Mouse (Mus musculus) cortical plate, adult 2 months (tissue): ENCODE measurements around the gene Twnk.

Source experiments
- CTCF ChIP-seq: fragments of 200-500 bp; IDR thresholded peaks from 2 replicates; pipeline ENCODE4 v1.5.1; 2011; ENCODE audit warnings: mild to moderate bottlenecking, control low read depth, low read length; ENCODE audit not compliant: insufficient read depth; ENCODE audit errors: extremely low read depth
- POLR2A ChIP-seq: fragments of 200-500 bp; IDR thresholded peaks from 2 replicates; pipeline ENCODE4 v1.6.1; 2011; ENCODE audit warnings: mild to moderate bottlenecking, low read length, control low read depth; ENCODE audit not compliant: insufficient read depth; ENCODE audit errors: extremely low read depth

DNA sequence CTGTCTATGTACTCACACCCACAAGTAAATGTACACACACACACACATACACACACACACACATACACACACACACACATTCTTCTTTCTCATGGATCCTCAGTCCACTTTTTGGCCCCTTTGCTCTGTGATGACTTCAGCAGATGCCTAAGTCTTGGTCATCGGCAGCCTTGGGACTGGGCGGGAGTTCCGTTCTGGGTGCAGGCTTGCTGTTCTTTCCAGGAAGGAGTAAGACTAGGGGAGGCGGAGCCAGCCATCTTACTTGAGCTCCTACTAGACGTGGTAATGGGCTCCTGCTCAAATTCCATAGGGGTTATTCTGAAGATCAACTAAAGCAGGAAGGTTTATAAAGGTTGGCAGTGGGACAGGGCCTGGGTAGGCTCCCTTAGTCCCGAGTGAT, 14.9 kb downstream of the Twnk start:
- no peak for TF ChIP-seq CTCF
- TF ChIP-seq POLR2A, result no peak
